Mouse (Mus musculus): ENCODE measurements around the gene Ddx6. TPM values are rescaled to one million over a fixed set of nuclear protein-coding genes. Genes with fewer than 3 reads are reported as not detected.

Gene Ddx6
- 31.1 and 39.0 TPM in 2 replicates for polyA plus RNA-seq (2014; fragmentation: Nextera tagmentation; extraction: Ambion mirVana)

- H3K4me3 ChIP-seq (ENCODE audit: low read depth, low read length) = peak within 1 kb of the TSS; percentile 99
- peaks cover 17% of the 10 kb centered on the region for H3K4me1 ChIP-seq (ENCODE audit: control insufficient read depth, insufficient read depth, low read length)
- under 1% methylated on average over 66 of the region's 80 CpGs for WGBS
- peak within 1 kb of the TSS; percentile 83 for H3K4me2 ChIP-seq (replicated peaks; ENCODE audit: low read depth, low read length)
- H3K36me3 ChIP-seq (ENCODE audit: control insufficient read depth, insufficient read depth, low read length) = peaks cover 21% of the 10 kb centered on the region
- no peaks in the 10 kb centered on the region for H3K27me3 ChIP-seq (ENCODE audit: control insufficient read depth, insufficient read depth, low read length)
- H3K9ac ChIP-seq (replicated peaks; ENCODE audit: low read depth, low read length) = peak within 1 kb of the TSS; percentile 100
- ATAC-seq (ENCODE audit: insufficient number of reproducible peaks, insufficient read depth, low FRiP score, low read depth) = peak; percentile 56
- H3K27ac ChIP-seq (ENCODE audit: low read length) = peak within 1 kb of the TSS; percentile 99
- no peaks in the 10 kb centered on the region for H3K9me3 ChIP-seq (ENCODE audit: control insufficient read depth, low read depth, low read length)
Observed at GRCm38 (mm10) chr9:44604779-44605615, at the start of gene Ddx6. Gene Ddx6, plus strand, starts transcription at chr9:44604892.

- 68% methylated on average over 4 of the region's 4 CpGs for WGBS
- no peaks in the 10 kb centered on the region for H3K36me3 ChIP-seq (ENCODE audit: control insufficient read depth, insufficient read depth, low read length)
- no peaks in the 10 kb centered on the region for H3K27me3 ChIP-seq (ENCODE audit: control insufficient read depth, insufficient read depth, low read length)
- ATAC-seq (ENCODE audit: insufficient number of reproducible peaks, insufficient read depth, low FRiP score, low read depth) = no peak
- no peaks in the 10 kb centered on the region for H3K9me3 ChIP-seq (ENCODE audit: control insufficient read depth, low read depth, low read length)
- no peak within 1 kb of the TSS for H3K4me3 ChIP-seq (ENCODE audit: low read depth, low read length)
- H3K27ac ChIP-seq (ENCODE audit: low read length) = no peak within 1 kb of the TSS
- H3K4me2 ChIP-seq (replicated peaks; ENCODE audit: low read depth, low read length) = no peak within 1 kb of the TSS
- H3K9ac ChIP-seq (replicated peaks; ENCODE audit: low read depth, low read length) = no peak within 1 kb of the TSS
- H3K4me1 ChIP-seq (ENCODE audit: control insufficient read depth, insufficient read depth, low read length) = no peaks in the 10 kb centered on the region
Observed at GRCm38 (mm10) chr9:44561597-44561996, 43.1 kb upstream of the Ddx6 start, which contains the start of gene Cxcr5. Gene Cxcr5, minus strand, starts transcription at chr9:44561877.

GRCm38 (mm10) chr9:44562936-44563335 is 41.8 kb upstream of the Ddx6 start:
- no peak overlapping the region for H3K9ac ChIP-seq (replicated peaks; ENCODE audit: low read depth, low read length)
- no peaks in the 10 kb centered on the region for H3K36me3 ChIP-seq (ENCODE audit: control insufficient read depth, insufficient read depth, low read length)
- H3K4me2 ChIP-seq (replicated peaks; ENCODE audit: low read depth, low read length) = no peak overlapping the region
- H3K9me3 ChIP-seq (ENCODE audit: control insufficient read depth, low read depth, low read length) = no peaks in the 10 kb centered on the region
- H3K4me3 ChIP-seq (ENCODE audit: low read depth, low read length) = no peak overlapping the region
- 47% methylated on average over 12 of the region's 12 CpGs for WGBS
- H3K27me3 ChIP-seq (ENCODE audit: control insufficient read depth, insufficient read depth, low read length) = no peaks in the 10 kb centered on the region
- H3K27ac ChIP-seq (ENCODE audit: low read length) = no peak overlapping the region
- no peaks in the 10 kb centered on the region for H3K4me1 ChIP-seq (ENCODE audit: control insufficient read depth, insufficient read depth, low read length)
- ATAC-seq (ENCODE audit: insufficient number of reproducible peaks, insufficient read depth, low FRiP score, low read depth) = no peak

- H3K4me2 ChIP-seq (replicated peaks; ENCODE audit: low read depth, low read length) = no peak overlapping the region
- no peak overlapping the region for H3K9ac ChIP-seq (replicated peaks; ENCODE audit: low read depth, low read length)
- no peak overlapping the region for H3K27ac ChIP-seq (ENCODE audit: low read length)
- no peaks in the 10 kb centered on the region for H3K36me3 ChIP-seq (ENCODE audit: control insufficient read depth, insufficient read depth, low read length)
- peak; percentile 46; the same call in 1 of the 2 replicates for ATAC-seq (ENCODE audit: insufficient number of reproducible peaks, insufficient read depth, low FRiP score, low read depth)
- H3K9me3 ChIP-seq (ENCODE audit: control insufficient read depth, low read depth, low read length) = no peaks in the 10 kb centered on the region
- no peaks in the 10 kb centered on the region for H3K27me3 ChIP-seq (ENCODE audit: control insufficient read depth, insufficient read depth, low read length)
- WGBS = 76% methylated on average over 6 of the region's 6 CpGs
- no peaks in the 10 kb centered on the region for H3K4me1 ChIP-seq (ENCODE audit: control insufficient read depth, insufficient read depth, low read length)
- no peak overlapping the region for H3K4me3 ChIP-seq (ENCODE audit: low read depth, low read length)
Observed at GRCm38 (mm10) chr9:44565367-44565766, 39.3 kb upstream of the Ddx6 start.

- no peaks in the 10 kb centered on the region for H3K27me3 ChIP-seq (ENCODE audit: control insufficient read depth, insufficient read depth, low read length)
- H3K4me2 ChIP-seq (replicated peaks; ENCODE audit: low read depth, low read length) = no peak overlapping the region
- no peak overlapping the region for H3K27ac ChIP-seq (ENCODE audit: low read length)
- H3K4me3 ChIP-seq (ENCODE audit: low read depth, low read length) = no peak overlapping the region
- H3K9me3 ChIP-seq (ENCODE audit: control insufficient read depth, low read depth, low read length) = no peaks in the 10 kb centered on the region
- H3K36me3 ChIP-seq (ENCODE audit: control insufficient read depth, insufficient read depth, low read length) = no peaks in the 10 kb centered on the region
- no peak overlapping the region for H3K9ac ChIP-seq (replicated peaks; ENCODE audit: low read depth, low read length)
- 77% methylated on average over 9 of the region's 9 CpGs for WGBS
- no peaks in the 10 kb centered on the region for H3K4me1 ChIP-seq (ENCODE audit: control insufficient read depth, insufficient read depth, low read length)
- ATAC-seq (ENCODE audit: insufficient number of reproducible peaks, insufficient read depth, low FRiP score, low read depth) = no peak
Observed at GRCm38 (mm10) chr9:44567338-44568082, 37.2 kb upstream of the Ddx6 start.

- no peak for ATAC-seq (ENCODE audit: insufficient number of reproducible peaks, insufficient read depth, low FRiP score, low read depth)
- WGBS = 57% methylated on average over 7 of the region's 7 CpGs
- no peaks in the 10 kb centered on the region for H3K4me1 ChIP-seq (ENCODE audit: control insufficient read depth, insufficient read depth, low read length)
- no peak overlapping the region for H3K27ac ChIP-seq (ENCODE audit: low read length)
- H3K9me3 ChIP-seq (ENCODE audit: control insufficient read depth, low read depth, low read length) = no peaks in the 10 kb centered on the region
- no peaks in the 10 kb centered on the region for H3K36me3 ChIP-seq (ENCODE audit: control insufficient read depth, insufficient read depth, low read length)
- H3K27me3 ChIP-seq (ENCODE audit: control insufficient read depth, insufficient read depth, low read length) = no peaks in the 10 kb centered on the region
- no peak overlapping the region for H3K9ac ChIP-seq (replicated peaks; ENCODE audit: low read depth, low read length)
- H3K4me2 ChIP-seq (replicated peaks; ENCODE audit: low read depth, low read length) = no peak overlapping the region
- no peak overlapping the region for H3K4me3 ChIP-seq (ENCODE audit: low read depth, low read length)
Observed at GRCm38 (mm10) chr9:44568083-44568455, 36.6 kb upstream of the Ddx6 start.

- Histone ChIP-seq H3K9ac (replicated peaks; ENCODE audit: low read depth, low read length) (no peak overlapping the region), H3K36me3 (ENCODE audit: control insufficient read depth, insufficient read depth, low read length) (no peaks in the 10 kb centered on the region), H3K27me3 (ENCODE audit: control insufficient read depth, insufficient read depth, low read length) (no peaks in the 10 kb centered on the region), H3K4me3 (ENCODE audit: low read depth, low read length) (no peak overlapping the region), H3K27ac (ENCODE audit: low read length) (no peak overlapping the region), H3K4me1 (ENCODE audit: control insufficient read depth, insufficient read depth, low read length) (no peaks in the 10 kb centered on the region), H3K9me3 (ENCODE audit: control insufficient read depth, low read depth, low read length) (no peaks in the 10 kb centered on the region), H3K4me2 (replicated peaks; ENCODE audit: low read depth, low read length) (no peak overlapping the region)
- 84% methylated on average over 12 of the region's 12 CpGs for WGBS
- no peak for ATAC-seq (ENCODE audit: insufficient number of reproducible peaks, insufficient read depth, low FRiP score, low read depth)
Observed at GRCm38 (mm10) chr9:44570939-44571382, 33.7 kb upstream of the Ddx6 start.

- no peak overlapping the region for H3K4me2 ChIP-seq (replicated peaks; ENCODE audit: low read depth, low read length)
- no peak overlapping the region for H3K9ac ChIP-seq (replicated peaks; ENCODE audit: low read depth, low read length)
- no peaks in the 10 kb centered on the region for H3K27me3 ChIP-seq (ENCODE audit: control insufficient read depth, insufficient read depth, low read length)
- no peak overlapping the region for H3K27ac ChIP-seq (ENCODE audit: low read length)
- H3K9me3 ChIP-seq (ENCODE audit: control insufficient read depth, low read depth, low read length) = no peaks in the 10 kb centered on the region
- no peak for ATAC-seq (ENCODE audit: insufficient number of reproducible peaks, insufficient read depth, low FRiP score, low read depth)
- H3K4me1 ChIP-seq (ENCODE audit: control insufficient read depth, insufficient read depth, low read length) = no peaks in the 10 kb centered on the region
- no peak overlapping the region for H3K4me3 ChIP-seq (ENCODE audit: low read depth, low read length)
- WGBS = 74% methylated on average over 4 of the region's 4 CpGs
- H3K36me3 ChIP-seq (ENCODE audit: control insufficient read depth, insufficient read depth, low read length) = no peaks in the 10 kb centered on the region
Observed at GRCm38 (mm10) chr9:44573306-44573705, 31.4 kb upstream of the Ddx6 start.
